Mouse (Mus musculus): ENCODE measurements around the gene Cyp4f13. TPM values are rescaled to one million over a fixed set of nuclear protein-coding genes. Genes with fewer than 3 reads are reported as not detected.

Gene Cyp4f13
- polyA plus RNA-seq, 1 experiment = 7.8 TPM

- Histone ChIP-seq H3K27ac (ENCODE audit: control insufficient read depth, insufficient read depth, low read depth, low read length) (no peak overlapping the region), H3K36me3 (ENCODE audit: control insufficient read depth, insufficient read depth, low read length) (no peaks in the 10 kb centered on the region), H3K27me3 (ENCODE audit: control insufficient read depth, insufficient read depth, low read length) (no peaks in the 10 kb centered on the region), H3K4me3 (ENCODE audit: control insufficient read depth, low read depth, low read length) (peak overlapping the region; percentile 69), H3K4me1 (ENCODE audit: control insufficient read depth, insufficient read depth, low read length) (peaks cover 2% of the 10 kb centered on the region; the same call in 1 of the 2 replicates)
- TF ChIP-seq CTCF (IDR thresholded peaks at IDR 0.05; ENCODE audit: control insufficient read depth, insufficient read depth, insufficient replicate concordance, low read depth, low read length) (no peak), POLR2A (IDR thresholded peaks at IDR 0.05; ENCODE audit: control insufficient read depth, low read depth, low read length) (no peak)
Observed at GRCm38 (mm10) chr17:32890852-32891238, 56.4 kb downstream of the Cyp4f13 start.

GRCm38 (mm10) chr17:32889611-32890010, 57.6 kb downstream of the Cyp4f13 start:
- no peak for TF ChIP-seq CTCF (IDR thresholded peaks at IDR 0.05; ENCODE audit: control insufficient read depth, insufficient read depth, insufficient replicate concordance, low read depth, low read length)
- TF ChIP-seq POLR2A (IDR thresholded peaks at IDR 0.05; ENCODE audit: control insufficient read depth, low read depth, low read length) = no peak
- H3K36me3 ChIP-seq (ENCODE audit: control insufficient read depth, insufficient read depth, low read length) = no peaks in the 10 kb centered on the region

GRCm38 (mm10) chr17:32880320-32881218, 66.6 kb downstream of the Cyp4f13 start:
- H3K4me1 ChIP-seq (ENCODE audit: control insufficient read depth, insufficient read depth, low read length) = peaks cover 12% of the 10 kb centered on the region
- no peaks in the 10 kb centered on the region for H3K36me3 ChIP-seq (ENCODE audit: control insufficient read depth, insufficient read depth, low read length)
- TF ChIP-seq POLR2A (IDR thresholded peaks at IDR 0.05; ENCODE audit: control insufficient read depth, low read depth, low read length) = no peak
- no peak for TF ChIP-seq CTCF (IDR thresholded peaks at IDR 0.05; ENCODE audit: control insufficient read depth, insufficient read depth, insufficient replicate concordance, low read depth, low read length)
- H3K4me3 ChIP-seq (ENCODE audit: control insufficient read depth, low read depth, low read length) = no peak overlapping the region
- H3K27ac ChIP-seq (ENCODE audit: control insufficient read depth, insufficient read depth, low read depth, low read length) = no peak overlapping the region
- H3K27me3 ChIP-seq (ENCODE audit: control insufficient read depth, insufficient read depth, low read length) = no peaks in the 10 kb centered on the region

More at GRCm38 (mm10) chr17:32889611-32890010, 57.6 kb downstream of the Cyp4f13 start:
- no peaks in the 10 kb centered on the region for H3K27me3 ChIP-seq (ENCODE audit: control insufficient read depth, insufficient read depth, low read length)
- H3K27ac ChIP-seq (ENCODE audit: control insufficient read depth, insufficient read depth, low read depth, low read length) = no peak overlapping the region
- no peak overlapping the region for H3K4me3 ChIP-seq (ENCODE audit: control insufficient read depth, low read depth, low read length)
- peaks cover 2% of the 10 kb centered on the region; the same call in 1 of the 2 replicates for H3K4me1 ChIP-seq (ENCODE audit: control insufficient read depth, insufficient read depth, low read length)

GRCm38 (mm10) chr17:32878773-32879172, 68.4 kb downstream of the Cyp4f13 start:
- H3K36me3 ChIP-seq (ENCODE audit: control insufficient read depth, insufficient read depth, low read length) = no peaks in the 10 kb centered on the region
- H3K27ac ChIP-seq (ENCODE audit: control insufficient read depth, insufficient read depth, low read depth, low read length) = no peak overlapping the region
- no peaks in the 10 kb centered on the region for H3K27me3 ChIP-seq (ENCODE audit: control insufficient read depth, insufficient read depth, low read length)
- TF ChIP-seq POLR2A (IDR thresholded peaks at IDR 0.05; ENCODE audit: control insufficient read depth, low read depth, low read length) = no peak
- TF ChIP-seq CTCF (IDR thresholded peaks at IDR 0.05; ENCODE audit: control insufficient read depth, insufficient read depth, insufficient replicate concordance, low read depth, low read length) = no peak
- peaks cover 12% of the 10 kb centered on the region for H3K4me1 ChIP-seq (ENCODE audit: control insufficient read depth, insufficient read depth, low read length)
- H3K4me3 ChIP-seq (ENCODE audit: control insufficient read depth, low read depth, low read length) = no peak overlapping the region

GRCm38 (mm10) chr17:32877471-32878171, 69.6 kb downstream of the Cyp4f13 start:
- Histone ChIP-seq H3K27me3 (ENCODE audit: control insufficient read depth, insufficient read depth, low read length) (no peaks in the 10 kb centered on the region), H3K4me1 (ENCODE audit: control insufficient read depth, insufficient read depth, low read length) (peaks cover 12% of the 10 kb centered on the region), H3K36me3 (ENCODE audit: control insufficient read depth, insufficient read depth, low read length) (no peaks in the 10 kb centered on the region), H3K27ac (ENCODE audit: control insufficient read depth, insufficient read depth, low read depth, low read length) (no peak overlapping the region), H3K4me3 (ENCODE audit: control insufficient read depth, low read depth, low read length) (no peak overlapping the region)
- TF ChIP-seq POLR2A (IDR thresholded peaks at IDR 0.05; ENCODE audit: control insufficient read depth, low read depth, low read length) = no peak
- TF ChIP-seq CTCF (IDR thresholded peaks at IDR 0.05; ENCODE audit: control insufficient read depth, insufficient read depth, insufficient replicate concordance, low read depth, low read length) = no peak

Other genes starting within 250 kb of the Cyp4f13 start
- 1.5 and 2.0 TPM in 2 replicates for gene Zfp871, start 159.1 kb downstream of the Cyp4f13 start, polyA plus RNA-seq (2012; rRNA removed)
- 0.05 and 0.10 TPM in 2 replicates for gene Zfp811, start 137.5 kb downstream of the Cyp4f13 start, polyA plus RNA-seq (2012; rRNA removed)
- gene Zfp799, start 117.1 kb downstream of the Cyp4f13 start, polyA plus RNA-seq (2012; rRNA removed) = 0.36 and 0.58 TPM in 2 replicates
- gene Zfp870, start 55.8 kb downstream of the Cyp4f13 start, polyA plus RNA-seq (2012; rRNA removed) = 0.30 TPM in 2 replicates
- 0.77 and 1.1 TPM in 2 replicates for gene Cyp4f14, start 30.1 kb downstream of the Cyp4f13 start, polyA plus RNA-seq (2012; rRNA removed)
- 0.64 TPM in 2 replicates for gene Zfp472, start 18.4 kb upstream of the Cyp4f13 start, polyA plus RNA-seq (2012; rRNA removed)
- 1.1 and 1.3 TPM in 2 replicates for gene Zfp952, start 45.7 kb upstream of the Cyp4f13 start, polyA plus RNA-seq (2012; rRNA removed)
- gene Zfp763, start 86.0 kb upstream of the Cyp4f13 start, polyA plus RNA-seq (2012; rRNA removed) = 0.90 and 1.8 TPM in 2 replicates
- gene 4921501E09Rik, start 120.7 kb upstream of the Cyp4f13 start, polyA plus RNA-seq (2012; rRNA removed) = 5.4 and 7.0 TPM in 2 replicates
- 1.6 and 2.6 TPM in 2 replicates for gene Zfp563, start 141.9 kb upstream of the Cyp4f13 start, polyA plus RNA-seq (2012; rRNA removed)
- 43.9 and 48.7 TPM in 2 replicates for gene Morc2b, start 192.3 kb upstream of the Cyp4f13 start, polyA plus RNA-seq (2012; rRNA removed)
- not detected in 2 replicates for gene Olfr55, start 221.0 kb upstream of the Cyp4f13 start, polyA plus RNA-seq (2012; rRNA removed)
- gene Olfr239, start 243.9 kb upstream of the Cyp4f13 start, polyA plus RNA-seq (2012; rRNA removed) = not detected in 2 replicates